Mouse (Mus musculus) bone marrow macrophage, adult 2 months (primary cell): ENCODE results near the gene Gm49320. TPM values are rescaled to one million over a fixed set of nuclear protein-coding genes. Genes with fewer than 3 reads are reported as not detected.

ENCODE experiments used
- H3K27ac ChIP-seq: 2 replicates; pipeline ENCODE4 v1.5.1; 2012; ENCODE audit warnings: low read depth, low read length; ENCODE audit not compliant: insufficient read depth
- H3K4me1 ChIP-seq: 2 replicates; pipeline ENCODE4 v1.6.1; 2012; ENCODE audit warnings: low read length; ENCODE audit not compliant: control insufficient read depth, insufficient read depth
- H3K4me3 ChIP-seq: 2 replicates; pipeline ENCODE4 v1.5.1; 2012; ENCODE audit warnings: mild to moderate bottlenecking, low read length, moderate library complexity; ENCODE audit not compliant: insufficient read depth
- CTCF ChIP-seq: IDR thresholded peaks from 2 replicates; pipeline ENCODE4 v1.5.1; 2012; ENCODE audit warnings: low read depth, mild to moderate bottlenecking, low read length, moderate library complexity
- POLR2A ChIP-seq: IDR thresholded peaks from 2 replicates; pipeline ENCODE4 v1.6.1; 2012; ENCODE audit warnings: mild to moderate bottlenecking, low read depth, low read length, borderline replicate concordance
- polyA plus RNA-seq: library from polyadenylated mRNA; stranded (reverse); fragments of >200 nt; gene quantifications from 2 replicates; pipeline ENCODE4 v1.2.4, GENCODE M21; 2012; ENCODE audit not compliant: missing spikeins, insufficient read depth, insufficient read length

Gm49320 gene
- polyA plus RNA-seq, 1 experiment, result not detected

DNA sequence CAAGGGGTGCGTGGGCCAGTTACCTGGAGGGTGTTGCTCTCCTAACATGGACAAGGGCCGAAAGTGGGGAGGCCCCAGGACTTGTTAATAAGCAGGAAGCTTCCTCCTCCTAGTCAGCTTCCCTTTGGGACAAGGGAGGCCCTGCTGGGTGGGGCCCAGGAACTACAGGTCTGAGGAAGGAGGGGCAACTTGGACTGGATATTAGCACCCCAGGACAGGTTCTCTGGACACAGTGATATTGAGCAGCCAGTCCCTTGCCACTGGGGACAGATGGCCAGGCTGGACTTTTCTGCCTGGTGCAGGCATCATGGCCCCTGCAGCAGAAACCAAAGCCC is 31.7 kb upstream of the Gm49320 start:
- peaks cover 2% of the 10 kb centered on the region for H3K4me1 ChIP-seq
- no peak overlapping the region for H3K4me3 ChIP-seq
- H3K27ac ChIP-seq, result no peak overlapping the region
- no peak for TF ChIP-seq CTCF
- TF ChIP-seq POLR2A, result no peak

DNA sequence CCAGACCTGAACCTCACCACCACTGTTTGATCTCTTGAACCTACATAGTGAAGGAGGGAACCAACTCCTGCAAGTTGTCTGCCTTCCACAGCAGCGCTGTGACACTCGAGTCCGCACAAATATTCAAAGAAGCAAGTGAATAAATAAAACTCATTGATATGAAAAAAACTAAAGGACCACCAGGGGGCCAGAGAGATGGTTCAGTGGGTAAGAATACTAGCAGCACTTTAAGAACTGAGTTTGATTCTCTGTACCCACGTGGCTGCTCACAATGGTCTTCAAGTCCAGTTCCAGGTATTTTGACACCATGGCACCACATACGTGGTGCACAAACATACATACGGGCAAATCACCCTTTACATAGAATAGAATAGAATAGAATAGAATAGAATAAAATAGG is 27.6 kb upstream of the Gm49320 start:
- peaks cover 7% of the 10 kb centered on the region; the same call in 1 of the 2 replicates for H3K4me1 ChIP-seq
- H3K27ac ChIP-seq, result no peak overlapping the region
- TF ChIP-seq POLR2A, result no peak
- TF ChIP-seq CTCF, result no peak
- no peak overlapping the region for H3K4me3 ChIP-seq

DNA sequence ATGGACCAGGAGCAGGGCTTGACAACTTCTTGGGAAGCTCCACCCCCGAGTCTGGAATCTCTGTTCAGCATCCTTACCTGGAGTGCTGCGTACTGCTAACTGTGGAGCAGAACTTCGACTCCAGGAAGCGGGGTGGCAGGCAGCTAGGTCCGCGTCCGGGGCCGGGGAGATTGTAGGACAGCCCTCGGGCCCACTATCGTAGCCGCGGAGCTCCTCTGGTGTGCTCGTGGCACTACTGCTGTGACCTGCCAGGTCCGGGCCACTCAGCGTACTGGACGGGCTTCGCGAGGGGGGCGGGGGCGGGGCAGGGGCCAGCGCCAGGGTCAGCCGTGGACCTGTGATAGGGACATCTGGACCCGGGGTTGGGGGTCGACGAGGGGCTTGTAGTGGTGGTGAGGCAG is 25.9 kb upstream of the Gm49320 start:
- peak overlapping the region; percentile 54 for H3K4me3 ChIP-seq
- no peak overlapping the region for H3K27ac ChIP-seq
- H3K4me1 ChIP-seq, result peaks cover 7% of the 10 kb centered on the region; the same call in 1 of the 2 replicates
- TF ChIP-seq CTCF, result no peak
- TF ChIP-seq POLR2A, result no peak

DNA sequence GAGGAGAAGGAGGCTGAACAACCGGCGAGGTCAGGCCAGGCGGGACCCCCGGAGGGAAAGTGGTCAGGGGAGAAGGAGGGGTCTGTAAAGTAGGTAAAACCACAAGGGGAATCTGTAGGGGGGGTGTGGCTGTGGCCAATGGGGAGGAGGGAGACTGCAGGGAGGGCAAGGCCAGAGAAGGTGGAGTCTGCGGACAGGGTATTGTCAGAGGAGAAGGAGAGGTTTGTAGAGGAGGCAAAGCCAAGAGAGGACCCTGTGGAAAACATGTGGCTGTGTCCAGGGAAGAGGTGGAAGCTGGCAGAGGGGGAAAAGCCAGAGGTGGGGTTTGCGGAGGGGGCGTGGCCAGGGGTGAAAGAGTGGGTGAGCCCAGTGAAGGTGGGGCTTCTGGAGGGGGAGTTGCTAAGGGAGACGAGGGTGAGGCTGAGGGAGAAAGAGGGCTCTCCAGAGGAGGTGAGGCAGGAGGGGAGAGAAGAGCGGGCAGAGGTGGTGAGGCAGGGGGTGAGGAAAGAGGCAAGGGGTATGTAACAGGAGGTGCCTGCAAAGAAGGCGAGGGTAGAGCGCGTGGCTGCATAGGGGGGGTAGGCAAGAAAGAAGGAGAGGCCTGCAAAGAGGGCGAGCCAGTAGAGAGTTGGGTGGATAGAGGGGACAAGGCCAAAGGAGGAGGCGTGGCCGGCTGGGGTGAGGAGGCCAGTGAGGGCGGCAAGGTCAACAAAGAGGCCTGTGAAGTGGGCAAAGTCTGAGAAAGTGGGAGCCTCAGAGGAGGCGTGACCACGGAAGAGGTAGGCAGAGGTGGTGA is 25.3 kb upstream of the Gm49320 start:
- TF ChIP-seq CTCF (no peak), POLR2A (no peak)
- no peak overlapping the region; the same call in 1 of the 2 replicates for H3K27ac ChIP-seq
- peak overlapping the region; percentile 54 for H3K4me3 ChIP-seq
- H3K4me1 ChIP-seq, result peaks cover 7% of the 10 kb centered on the region; the same call in 1 of the 2 replicates

DNA sequence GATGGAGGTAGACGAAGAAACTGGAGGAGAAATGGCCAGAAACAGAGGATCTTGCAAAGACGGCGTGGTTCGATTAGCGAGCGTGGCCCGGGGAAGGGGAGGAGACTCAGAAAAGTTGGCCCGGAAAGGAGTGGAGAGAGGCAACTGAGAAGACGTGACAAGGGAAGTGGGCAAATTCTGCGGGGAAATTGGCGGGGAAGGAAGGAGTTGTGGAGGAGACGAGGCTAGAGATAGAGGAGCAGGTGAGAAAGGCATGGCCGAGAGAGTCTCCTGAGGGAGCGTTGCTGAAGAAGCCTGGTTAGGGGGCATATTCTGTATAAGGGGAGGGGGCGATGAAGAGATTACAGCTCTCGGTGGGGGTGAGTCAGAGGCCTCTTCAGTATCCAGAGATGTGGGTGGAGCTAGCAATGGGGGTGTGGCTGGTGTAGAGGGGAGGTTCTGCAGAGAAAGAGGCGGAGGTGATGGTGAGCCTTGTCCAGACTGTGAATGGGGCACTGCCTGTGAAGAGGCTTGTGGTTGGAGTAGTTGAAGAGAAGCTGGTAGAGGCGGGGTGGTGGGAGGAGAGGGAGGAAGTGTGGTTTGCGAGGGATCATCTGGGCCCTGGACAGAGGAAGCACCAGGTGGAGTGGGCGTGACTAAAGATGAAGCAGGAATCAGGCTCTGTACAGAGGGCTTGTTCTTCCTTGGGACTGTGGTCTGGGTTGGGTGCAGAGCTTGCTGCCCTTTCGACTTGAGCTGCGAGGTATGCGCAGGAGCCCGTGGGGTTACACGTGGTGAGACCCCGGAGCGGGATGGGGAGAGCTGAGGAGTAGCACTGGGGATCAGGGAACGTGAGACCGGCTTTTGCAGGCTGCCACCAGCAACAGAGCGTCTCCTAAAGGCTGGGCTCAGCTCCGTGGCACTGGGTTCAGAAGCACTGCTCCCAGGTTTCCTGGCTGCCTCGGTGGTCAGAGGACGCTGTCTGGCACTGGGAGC is 24.4 kb upstream of the Gm49320 start:
- peaks cover 7% of the 10 kb centered on the region; the same call in 1 of the 2 replicates for H3K4me1 ChIP-seq
- TF ChIP-seq POLR2A (no peak), CTCF (no peak)
- H3K27ac ChIP-seq, result no peak overlapping the region; the same call in 1 of the 2 replicates
- H3K4me3 ChIP-seq, result peak overlapping the region; percentile 54

DNA sequence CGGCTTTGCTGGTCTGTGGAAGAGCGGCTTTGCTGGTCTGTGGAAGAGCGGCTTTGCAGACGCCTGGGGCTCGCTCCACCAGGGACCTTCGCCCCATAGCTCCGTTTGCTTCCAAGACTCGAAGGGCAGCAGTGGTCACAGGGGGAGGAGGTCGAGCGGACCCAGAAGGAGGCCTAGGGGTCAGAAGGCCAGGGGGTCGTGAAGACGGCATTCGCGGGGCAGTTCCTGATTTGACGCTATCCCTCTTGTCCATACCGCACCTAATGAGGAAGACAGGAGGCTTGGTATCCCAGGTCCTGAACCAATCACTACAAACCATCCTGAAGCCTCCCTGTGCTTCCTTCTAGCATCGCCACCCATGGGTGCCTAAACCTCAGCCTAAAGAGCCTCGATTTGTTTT is 22.4 kb upstream of the Gm49320 start:
- H3K4me1 ChIP-seq, result peaks cover 7% of the 10 kb centered on the region; the same call in 1 of the 2 replicates

DNA sequence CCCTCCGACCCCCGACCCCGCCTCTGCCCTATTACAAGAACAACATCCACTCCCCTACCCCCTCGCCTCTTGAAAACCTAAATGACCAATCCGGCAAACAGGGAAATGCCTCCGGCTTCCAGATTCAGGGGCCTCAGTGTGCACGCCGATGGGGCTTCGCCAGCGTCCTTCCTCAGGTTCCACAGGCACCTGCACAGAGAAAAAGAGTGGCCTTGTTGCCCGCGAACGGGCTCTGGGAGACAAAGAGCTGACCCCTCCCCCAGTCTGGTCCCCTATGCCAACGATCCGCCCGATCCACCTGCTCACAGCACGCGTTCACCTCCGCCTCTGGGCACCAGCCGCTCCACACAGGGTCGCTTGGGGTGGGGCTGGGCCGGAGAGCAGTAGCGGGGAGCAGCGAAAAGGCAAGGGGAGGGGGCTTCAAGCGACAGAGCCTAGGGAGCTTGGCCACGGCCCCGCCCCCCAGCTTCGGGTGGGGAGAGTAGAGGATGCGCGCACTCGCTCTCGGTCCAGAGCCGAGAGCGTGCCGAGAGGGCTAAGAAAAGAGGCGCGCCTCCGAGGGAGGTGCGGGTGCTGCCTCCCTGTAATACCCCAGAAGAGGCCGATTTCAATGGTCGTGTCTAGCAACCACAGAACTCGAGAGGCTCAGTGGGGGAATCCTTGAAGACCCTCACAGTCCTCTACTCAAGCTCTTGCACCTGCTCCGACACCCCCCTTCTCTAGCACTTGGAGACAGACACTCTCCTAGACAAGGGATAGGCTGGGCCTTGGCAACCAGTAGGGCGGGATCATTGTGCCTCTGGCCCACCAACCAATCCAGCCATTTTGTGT is 21.7 kb upstream of the Gm49320 start, which contains the start of gene Prr36:
Gene Prr36, minus strand, starts transcription at position 669 of the 831 bp plus-strand sequence.
- no peak for TF ChIP-seq POLR2A
- TF ChIP-seq CTCF, result no peak
- H3K27ac ChIP-seq, result no peak within 1 kb of the TSS
- peaks cover 7% of the 10 kb centered on the region; the same call in 1 of the 2 replicates for H3K4me1 ChIP-seq
- peak within 1 kb of the TSS; percentile 20 for H3K4me3 ChIP-seq

More for the DNA sequence above, 22.4 kb upstream of the Gm49320 start:
- no peak overlapping the region for H3K4me3 ChIP-seq
- TF ChIP-seq POLR2A (no peak), CTCF (no peak)
- H3K27ac ChIP-seq, result no peak overlapping the region

DNA sequence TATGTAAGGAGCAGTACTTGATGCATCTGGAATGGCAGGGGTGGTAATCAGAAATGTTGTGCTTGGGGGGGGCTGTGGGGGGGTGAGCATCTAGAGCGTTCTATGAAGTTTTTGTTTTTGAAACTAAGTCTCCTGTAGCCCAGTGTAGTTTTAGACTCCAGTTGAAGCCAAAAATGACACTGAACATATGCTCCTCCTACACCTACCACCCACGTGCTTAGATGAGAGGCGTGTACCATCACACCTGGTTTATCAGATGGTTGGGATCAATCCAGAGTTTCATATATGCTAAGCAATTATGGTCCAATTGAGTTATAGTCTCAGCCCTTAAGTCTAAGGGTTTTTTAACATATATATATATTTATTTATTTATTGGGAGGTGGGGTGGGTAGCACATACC is 19.0 kb upstream of the Gm49320 start:
- no peak overlapping the region for H3K4me3 ChIP-seq
- H3K4me1 ChIP-seq, result 0 out of 2 replicates have a peak, but pooled peaks cover 3% of the 10 kb centered on the region
- TF ChIP-seq CTCF (no peak), POLR2A (no peak)
- no peak overlapping the region for H3K27ac ChIP-seq

DNA sequence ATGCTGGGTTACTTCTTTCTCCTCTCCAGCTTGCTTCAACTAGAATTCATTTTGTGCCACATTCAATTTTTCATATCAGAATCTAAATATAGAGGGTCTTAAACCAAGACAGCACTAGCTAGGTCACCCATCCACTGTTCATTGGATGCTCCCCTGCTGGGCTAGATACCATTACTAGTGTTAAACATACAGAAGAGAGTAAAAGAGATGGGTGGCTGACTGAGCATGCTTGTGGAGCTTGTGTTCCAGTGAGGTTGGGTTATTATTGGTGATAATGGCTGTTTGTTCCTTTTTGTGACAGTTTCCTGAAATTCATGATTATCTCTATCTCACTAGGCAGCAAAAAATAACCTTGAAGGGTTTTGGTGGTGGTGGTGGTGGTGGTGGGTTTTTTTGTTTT is 16.6 kb upstream of the Gm49320 start:
- Histone ChIP-seq H3K4me1 (no peaks in the 10 kb centered on the region), H3K4me3 (no peak overlapping the region), H3K27ac (no peak overlapping the region)
- no peak for TF ChIP-seq CTCF
- TF ChIP-seq POLR2A, result no peak
